Mouse (Mus musculus): ENCODE measurements around the gene Hbb-bs.

- TF ChIP-seq CTCF (IDR thresholded peaks at IDR 0.05; ENCODE audit: control insufficient read depth, insufficient read depth, insufficient read length) (no peak), MAX (IDR thresholded peaks at IDR 0.05) (no peak), CEBPB (IDR thresholded peaks at IDR 0.05; ENCODE audit: low read depth) (no peak), USF1 (IDR thresholded peaks at IDR 0.05; ENCODE audit: low read depth) (no peak)
These were observed 45.2 kb upstream of the Hbb-bs start for GRCm38 (mm10) chr7:103873064-103873463.

Measured in C2C12 (cell line).